Mouse (Mus musculus) embryo, embryonic 9.5 days (tissue): ENCODE measurements at regions not wholly inside any gene's neighbourhood (a gene's known extent, or its start where the extent isn't known, plus 50 kb on each side); places are given as distances from the start of the nearest gene placed in this dataset.
"Not testable (repeated sequence)": the region's sequence is repeated elsewhere in the genome, so short reads cannot be mapped to it uniquely, and the experiment has no call there.

Experiments
- DNase-seq: peaks from one replicate; pipeline ENCODE4 v3.0.0-alpha.2; 2017; ENCODE audit errors: extremely low spot score

DNA sequence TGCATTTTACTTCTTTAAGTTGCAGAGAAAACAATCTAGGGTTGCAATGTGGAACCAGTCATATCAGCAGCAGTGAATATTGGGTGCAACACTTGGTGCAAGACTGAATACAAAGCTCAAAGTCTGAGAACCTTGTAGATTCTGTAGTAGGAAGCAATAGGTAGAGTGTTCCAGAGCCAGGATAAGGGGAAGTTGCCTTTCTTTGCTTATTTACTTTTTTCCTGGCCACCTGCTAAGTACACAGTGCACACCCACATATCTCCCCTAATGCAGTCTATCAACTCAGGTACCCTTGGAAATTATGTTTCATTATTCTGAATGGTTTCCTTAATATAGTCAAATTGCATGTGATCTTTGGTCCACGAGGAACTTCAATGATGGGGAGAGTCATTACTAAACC, 464.9 kb downstream of the Inhba start:
- DNase-seq: no peak

DNA sequence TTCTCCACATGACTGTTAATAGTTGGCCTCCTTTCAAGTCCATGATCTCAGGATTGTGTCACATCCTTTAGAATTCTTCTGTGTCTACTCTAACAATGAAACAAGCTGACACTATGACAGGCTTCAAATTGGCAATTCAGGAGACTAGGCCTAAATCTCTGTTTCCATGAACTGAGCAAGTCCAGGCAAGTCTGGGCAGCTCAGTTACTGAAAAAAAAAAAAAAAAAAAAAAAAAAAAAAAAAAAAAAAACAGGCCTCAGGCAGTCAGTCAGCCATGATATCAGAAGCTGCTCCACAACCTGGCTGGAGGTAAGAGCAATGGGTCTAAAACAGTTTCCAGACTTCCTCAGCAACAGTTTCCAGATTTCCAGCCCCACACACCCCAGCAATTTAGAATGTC, 475.6 kb downstream of the Inhba start:
- DNase-seq: no peak

DNA sequence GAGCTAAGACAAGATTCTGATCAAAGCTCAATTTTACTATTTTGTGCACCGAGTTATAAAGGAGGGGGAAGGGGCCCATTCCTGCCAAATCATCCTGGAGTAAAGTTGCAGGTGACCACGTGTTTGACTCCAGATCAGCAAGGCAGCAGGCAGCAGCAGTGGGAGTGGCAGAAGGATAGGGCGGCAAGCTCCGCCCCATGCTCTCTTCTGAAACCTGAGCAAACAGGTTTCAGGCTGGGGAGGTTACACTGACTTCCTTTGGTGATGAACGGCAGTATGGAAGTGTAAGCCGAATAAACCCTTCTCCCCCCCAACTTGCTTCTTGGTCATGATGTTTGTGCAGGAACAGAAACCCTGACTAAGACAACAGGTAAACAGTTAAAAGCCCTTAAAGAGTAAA, 479.0 kb downstream of the Inhba start:
- not testable (repeated sequence) for DNase-seq

DNA sequence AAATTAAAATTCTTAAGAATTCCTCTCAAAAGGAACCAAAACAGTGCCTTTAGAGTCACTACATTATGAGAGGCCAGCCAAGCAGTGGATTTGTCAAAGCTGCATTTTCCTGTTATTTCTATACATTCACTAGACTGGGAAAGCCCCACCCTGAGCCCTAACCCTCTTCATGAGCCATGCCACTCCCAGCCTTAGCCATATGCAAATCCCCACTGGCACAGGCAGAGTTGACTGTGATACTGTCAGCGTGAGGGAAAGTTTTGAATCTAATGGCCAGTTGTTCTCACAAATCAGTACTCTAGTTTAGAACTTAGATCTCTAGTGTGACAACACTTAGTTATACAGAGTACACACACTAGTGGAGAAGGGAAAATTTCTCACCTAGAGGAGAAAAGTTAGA, 486.4 kb downstream of the Inhba start:
- DNase-seq: no peak

DNA sequence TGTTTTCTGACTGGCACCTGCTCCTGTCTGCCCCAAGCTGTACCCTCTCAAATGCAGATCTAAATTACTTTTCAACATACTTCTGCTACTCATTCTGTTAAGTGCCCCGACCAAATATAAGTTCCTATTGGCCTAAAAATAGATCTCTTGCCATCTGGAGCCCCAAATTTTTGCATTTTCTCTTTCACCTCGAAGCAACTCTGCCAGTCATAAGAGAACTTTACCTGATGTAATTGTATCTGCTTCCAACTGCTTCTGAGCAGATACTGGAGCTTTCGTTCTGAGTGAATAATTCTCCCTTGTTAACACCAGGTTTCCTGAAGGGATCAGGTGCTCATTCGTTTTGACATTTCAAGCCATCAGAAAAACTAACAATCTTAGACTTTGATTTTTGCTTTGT, 501.2 kb downstream of the Inhba start:
- DNase-seq: no peak

DNA sequence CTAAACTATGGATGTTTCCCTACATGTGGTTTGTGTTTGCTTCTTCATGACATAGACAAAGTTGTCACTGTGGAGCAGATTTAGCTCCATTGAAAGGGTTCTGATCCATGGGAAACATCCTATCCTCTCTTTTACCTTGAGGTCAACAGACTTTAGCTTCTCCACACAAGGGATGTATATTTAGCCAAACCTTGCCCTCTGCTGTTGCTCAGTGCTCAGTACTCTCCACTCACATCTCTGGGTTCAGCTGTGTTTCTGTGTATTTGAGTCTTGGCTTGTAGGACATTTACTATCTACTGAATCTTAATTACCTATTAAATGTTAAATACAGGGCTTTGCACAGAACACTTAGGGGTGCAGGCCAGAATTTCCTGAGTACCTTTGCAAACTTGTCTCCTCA, 503.5 kb downstream of the Inhba start:
- no peak for DNase-seq

DNA sequence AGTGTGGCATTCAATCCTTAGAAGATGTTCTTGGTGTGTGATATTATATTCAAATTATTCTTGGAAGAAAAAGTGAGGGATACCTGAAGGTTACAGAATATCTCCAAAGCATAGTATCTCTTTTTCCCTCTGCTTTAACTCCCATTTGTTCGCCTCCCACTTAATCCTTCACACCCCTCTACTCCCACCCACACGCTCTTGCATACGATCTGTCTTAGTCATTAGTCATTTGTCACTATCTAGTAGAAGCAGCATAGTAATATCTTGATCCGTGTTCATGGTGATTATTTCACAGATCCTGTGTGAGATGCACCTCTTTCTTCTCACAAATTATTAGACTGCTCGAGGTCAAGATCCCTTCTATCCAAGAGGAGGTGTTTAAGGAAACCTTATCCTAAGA, 517.4 kb downstream of the Inhba start:
- DNase-seq: no peak

DNA sequence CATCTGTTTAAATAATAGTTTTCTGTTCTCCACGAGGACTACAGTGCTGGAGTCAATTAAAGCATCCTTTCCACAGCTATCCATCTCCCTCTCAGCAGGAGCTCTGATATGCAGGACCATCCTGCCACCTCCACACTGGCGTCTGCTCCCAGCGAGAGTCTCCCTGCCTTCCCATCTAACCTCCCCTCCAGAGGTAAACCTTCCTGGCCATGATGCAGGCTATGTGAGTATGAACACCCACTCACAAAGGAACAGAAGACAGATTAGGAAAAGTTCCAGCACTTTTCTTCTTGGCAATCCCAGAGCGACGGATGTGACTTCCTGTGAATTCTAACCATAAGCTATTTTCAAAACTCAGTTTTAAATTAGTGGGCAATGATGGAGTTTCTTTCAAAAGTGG, 532.1 kb downstream of the Inhba start:
- DNase-seq: no peak

DNA sequence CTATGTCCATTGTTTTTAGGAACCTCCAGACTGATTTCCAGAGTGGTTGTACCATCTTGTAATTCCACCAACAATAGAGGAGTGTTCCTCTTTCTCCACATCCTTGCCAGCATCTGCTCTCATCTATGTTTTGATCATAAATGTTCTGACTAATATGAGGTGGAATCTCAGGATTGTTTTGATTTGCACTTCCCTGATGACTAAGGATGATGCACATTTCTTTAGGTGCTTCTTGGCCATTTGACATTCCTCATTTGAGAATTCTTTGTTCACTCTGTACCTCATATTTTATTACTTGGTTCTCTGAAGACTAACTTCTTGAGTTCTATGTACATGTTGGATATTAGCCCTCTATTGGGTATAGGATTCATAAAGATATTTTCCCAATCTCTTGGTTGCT, 538.4 kb downstream of the Inhba start:
- DNase-seq: no peak

DNA sequence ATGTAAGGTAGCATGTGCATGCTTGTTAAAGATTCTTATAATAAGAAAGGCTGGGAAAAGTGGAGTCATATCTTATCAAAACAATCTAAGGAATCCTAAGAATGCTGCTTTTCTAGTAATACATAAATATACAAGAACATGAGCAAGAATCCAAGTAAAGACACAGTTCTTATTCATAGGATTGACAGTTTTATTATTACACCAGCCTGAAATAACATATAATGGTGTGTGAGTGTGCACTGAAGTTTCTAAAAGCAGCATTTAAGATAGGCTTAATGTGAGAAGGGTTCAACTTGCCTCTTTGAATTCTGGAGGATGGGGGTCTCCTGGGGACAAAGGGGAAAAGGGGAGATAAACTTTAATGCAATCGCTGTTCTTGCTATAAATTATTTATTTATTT, 553.3 kb downstream of the Inhba start:
- no peak for DNase-seq

DNA sequence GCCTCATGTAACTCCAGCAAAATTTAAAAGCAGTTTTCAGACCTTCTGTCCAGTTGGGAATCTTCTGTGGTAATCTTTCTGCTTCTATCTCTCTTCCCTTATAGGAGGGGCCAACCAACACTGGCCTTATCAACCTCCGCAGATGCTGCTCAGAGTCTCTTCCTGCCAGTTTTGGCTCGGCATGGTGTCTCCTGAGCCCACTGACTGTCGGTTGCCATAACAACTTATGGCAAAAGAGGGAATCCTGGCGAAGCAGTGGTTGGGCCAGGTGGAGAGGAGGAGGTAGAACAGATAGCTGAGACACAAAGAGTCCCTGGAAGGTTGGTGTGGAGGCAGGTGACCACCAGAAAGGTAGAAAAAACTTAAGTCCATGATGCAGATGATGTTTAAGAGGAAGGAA, 562.4 kb downstream of the Inhba start:
- no peak for DNase-seq

DNA sequence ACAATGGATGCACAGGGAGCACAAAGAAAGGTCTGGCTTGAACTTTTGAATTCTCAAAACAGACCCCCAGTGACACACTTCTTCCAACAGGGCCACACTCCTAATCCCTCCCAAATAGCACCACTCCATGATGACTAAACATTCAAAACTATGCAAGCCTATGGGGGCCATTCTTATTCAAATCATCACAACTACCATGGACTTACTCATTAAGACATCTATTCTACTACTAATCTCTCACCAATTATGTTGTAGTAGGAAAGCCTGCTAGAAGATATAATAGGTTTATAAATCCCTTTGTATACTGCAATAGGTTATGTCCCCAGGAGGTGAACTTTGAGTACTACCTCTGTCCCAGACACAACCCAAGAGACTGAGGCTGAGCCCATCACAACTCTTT, 574.6 kb downstream of the Inhba start:
- no peak for DNase-seq

DNA sequence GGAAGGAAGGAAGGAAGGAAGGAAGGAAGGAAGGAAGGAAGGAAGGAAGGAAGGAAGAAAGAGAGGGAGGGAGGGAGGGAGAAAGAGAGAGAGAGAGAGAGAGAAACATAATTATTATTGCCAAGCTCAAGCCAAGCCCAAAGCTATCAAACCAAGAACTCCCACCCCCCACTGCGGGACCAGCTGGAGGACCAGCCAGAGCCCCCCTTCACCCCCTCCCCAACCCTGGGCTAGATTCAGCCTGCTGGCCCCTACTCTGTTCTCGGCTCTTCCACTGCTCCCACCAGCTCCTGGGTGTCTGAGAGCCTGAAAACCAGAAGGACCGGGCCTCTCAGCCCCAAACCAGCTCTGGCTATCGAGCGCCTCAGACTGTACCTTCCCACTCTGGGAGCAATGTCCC, 608.1 kb downstream of the Inhba start:
- no peak for DNase-seq

DNA sequence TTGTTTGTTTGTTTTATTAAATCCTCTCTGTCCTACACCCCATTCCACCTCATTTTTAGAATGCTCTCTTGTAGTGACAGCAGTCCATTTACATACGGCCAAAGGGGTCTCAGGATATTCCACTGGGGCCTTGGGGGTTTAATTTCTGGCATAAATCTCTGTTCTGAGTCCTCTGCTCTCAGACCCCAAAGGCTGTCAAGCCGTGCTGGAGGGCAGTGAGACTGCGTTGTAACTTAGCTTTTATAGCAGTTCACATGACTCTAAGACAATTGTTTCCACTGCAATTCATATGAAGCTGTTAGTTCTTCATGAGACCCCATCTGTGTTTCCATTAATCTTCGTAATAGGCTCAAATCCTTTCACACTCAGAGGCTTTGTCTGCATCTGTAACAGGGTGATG, 614.9 kb downstream of the Inhba start:
- DNase-seq: no peak

DNA sequence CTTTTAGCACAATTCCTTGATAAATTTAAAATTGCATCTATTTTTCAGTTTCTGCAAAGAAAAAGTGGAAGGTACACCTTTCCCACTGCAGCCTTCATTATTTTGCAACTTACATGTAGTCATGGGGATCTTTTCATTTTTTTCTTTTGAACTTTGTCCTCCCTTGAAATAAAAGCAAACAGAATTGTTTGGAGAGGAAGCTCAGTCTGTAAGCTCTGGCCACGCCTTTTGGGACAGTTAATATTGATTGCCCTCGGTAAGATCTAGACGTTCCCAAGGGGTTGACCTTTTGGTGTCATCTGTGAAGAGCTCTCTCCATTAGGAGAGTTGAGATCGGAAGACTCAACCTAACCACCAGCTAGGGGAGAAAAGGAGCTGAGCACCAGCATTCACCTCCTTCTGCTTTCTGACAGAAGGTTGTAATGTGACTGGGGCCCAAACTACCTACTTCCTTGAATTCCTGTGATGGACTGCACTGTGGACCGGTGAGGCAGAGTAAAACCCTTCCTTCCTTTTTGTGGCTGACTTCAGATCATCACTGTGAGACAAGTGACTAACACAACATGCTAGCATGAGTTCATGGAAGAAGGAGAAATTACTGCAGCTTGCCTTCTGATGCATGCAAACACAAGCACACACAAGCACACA, 621.9 kb downstream of the Inhba start:
- no peak for DNase-seq

DNA sequence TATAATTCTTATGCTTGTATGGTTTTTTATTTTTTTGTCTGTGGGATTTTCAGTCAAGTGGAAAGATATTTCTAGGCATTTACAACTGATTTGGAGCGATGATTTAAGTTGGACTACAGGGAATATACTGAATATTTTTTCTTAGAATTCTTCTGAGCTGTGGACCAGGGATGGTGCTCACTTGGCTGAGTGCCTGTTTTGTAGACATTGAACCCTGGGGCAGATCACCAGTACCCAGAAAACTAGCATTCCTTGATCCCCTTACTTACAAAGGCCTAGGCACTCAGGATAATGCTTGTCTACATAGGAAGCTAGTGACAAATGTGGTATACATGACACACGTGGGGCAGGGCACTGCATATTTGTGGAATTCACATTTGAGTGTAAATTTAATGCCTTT, 624.6 kb downstream of the Inhba start:
- DNase-seq: no peak

DNA sequence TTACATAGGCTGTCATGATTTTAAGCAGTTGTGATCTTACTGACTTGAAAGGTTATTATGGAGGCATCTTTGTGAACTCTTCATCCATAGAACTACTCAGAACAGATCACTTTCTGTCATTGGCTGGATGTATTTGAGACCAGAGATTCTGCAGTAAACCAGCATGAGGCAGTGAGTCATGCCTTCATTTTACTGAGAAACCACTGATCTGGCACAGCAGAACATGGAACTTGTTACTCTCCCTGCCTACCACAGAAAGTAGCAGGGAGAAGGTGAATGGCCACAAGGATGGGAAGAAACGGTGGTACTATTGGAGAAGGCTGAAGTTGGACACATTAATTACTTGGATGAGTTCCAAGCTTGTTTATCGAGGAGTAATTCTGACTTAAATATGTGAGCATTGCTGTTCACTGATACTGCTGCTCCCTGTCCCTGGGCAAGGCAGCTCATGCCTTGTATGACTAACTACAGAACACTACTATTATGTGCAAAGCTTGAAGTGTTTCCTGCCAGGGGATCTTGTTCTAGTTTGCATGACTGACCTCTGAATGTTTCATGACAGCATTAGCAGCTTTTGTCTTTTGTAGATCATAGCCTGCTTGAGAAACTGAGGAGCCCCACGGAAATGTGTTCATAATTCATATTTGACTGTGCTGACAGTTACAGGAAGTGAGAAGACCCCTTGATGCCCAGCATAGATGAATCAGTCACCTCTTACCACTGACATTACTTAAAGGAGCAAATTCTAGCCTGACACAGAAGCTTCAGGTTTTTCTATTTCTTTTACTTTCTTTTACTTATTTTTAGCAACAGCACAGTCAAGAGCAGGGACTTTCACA, 630.2 kb downstream of the Inhba start:
- DNase-seq: no peak

DNA sequence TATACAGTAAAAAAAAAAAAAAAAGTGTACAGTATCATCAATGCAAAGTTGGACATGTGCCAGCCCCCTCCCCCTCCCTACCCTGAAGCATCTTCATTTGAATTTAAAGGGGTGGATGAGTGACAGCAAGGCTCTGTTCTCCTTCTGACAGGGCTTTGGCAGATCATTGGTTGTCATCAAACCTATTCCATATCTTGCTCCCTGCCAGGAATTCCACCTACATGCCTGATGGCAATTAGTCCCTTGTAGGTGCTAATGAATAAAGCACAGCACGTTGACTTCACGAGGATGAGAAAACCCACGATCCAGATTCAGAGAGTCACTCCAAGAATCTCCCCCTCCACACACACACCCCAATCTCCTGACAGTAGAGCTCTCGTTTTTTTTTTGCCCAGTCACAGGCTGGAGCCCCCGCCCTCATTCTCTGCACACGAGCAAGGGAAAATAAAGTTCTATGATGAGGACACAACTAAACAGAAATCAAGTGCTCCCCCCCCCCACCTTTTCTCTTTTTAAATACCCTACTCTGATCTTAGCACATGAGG, 630.9 kb downstream of the Inhba start:
- no peak for DNase-seq

DNA sequence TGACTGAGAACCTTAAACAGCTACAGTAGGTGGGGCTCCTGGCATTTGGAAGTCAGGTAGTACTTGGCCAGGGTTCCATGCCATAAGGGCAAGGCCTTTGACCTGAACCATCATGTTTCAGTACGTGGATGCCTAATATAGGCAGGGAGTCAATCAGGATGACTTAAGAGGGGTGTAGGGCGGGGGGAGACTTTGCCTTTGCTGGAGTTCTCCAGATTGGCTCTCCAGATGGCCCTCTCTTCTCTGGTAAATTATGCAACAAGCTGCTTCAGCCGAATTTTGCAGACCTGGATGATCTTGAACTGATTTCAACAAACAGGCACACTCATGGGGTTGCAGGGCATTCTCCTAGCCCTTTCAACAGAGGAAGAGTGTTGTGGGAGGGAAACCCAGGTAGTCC, 633.7 kb downstream of the Inhba start:
- no peak for DNase-seq

DNA sequence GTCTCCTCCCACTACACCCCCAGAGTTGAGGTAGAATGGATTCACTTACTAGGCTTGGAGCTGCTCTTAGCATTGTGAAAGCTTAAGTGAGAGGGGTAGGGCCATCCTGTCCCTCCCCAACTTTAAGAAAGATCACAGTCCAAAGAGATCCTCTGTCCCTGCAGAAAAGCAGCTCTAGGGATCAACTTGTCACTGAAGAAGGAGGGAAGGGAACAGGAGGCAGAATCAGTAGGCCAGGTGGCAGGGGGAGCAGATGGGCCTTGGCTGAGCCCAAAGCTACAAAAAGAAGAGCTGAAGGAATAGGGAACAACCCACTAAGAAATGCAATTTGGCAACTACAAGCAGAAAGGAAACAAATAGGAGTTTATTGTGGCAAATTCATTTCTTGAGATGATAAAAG, 634.4 kb downstream of the Inhba start:
- DNase-seq: no peak

DNA sequence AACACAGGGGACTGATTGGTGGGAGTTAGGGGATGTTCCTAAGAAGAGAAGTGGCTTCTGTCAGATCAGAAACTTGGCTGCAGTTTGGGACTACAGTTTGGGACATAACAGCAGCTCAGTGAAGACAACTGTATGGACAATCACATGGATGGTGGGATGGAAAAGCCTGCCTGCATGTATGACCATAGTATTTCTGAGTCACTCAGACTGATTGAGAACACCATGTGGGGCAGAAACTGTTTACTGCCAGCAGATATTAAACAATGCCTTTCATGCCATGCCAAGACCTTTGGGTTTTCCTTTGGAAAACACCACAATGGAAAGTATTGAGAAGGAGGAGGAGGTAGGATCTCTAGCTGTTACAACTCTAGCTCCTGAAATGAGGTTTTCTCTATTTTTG, 635.0 kb downstream of the Inhba start:
- no peak for DNase-seq

DNA sequence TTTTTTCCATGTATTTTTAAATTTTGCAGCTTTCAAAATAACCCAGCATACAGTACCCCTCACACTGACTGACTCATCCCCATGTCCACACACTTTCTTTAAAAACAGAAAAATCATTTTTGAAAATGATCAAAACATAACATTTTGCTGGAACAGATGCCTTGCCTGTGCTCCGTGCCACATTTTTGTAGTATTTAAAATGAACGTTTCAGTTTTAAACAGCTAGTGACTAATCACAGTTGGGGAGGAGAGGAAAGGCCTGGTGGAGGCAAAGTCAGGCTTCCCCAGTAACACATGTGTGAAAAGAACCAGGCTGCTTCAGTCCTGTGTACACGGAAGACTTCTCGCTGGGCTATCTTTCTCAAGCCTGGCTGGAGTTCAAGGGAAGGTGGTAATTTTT, 644.5 kb downstream of the Inhba start:
- no peak for DNase-seq

DNA sequence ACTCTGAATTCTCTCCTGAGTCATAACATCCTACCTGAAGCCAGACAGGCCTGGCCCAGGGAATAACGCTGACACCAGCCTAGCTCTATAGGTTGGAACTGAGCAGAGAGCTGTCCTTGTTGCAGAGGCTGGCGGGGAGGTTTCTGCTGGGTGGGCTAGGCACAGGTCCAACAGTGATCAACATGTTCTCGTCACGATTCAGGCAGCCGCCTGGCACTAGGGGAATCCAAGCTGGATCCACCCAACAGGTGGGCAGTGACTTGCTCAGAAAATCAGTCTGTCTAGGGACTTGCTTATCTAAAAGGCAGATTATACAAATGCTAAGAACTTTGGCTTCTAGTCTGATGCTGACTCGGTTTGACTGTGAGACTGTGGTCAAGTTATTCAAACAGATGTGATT, 648.2 kb downstream of the Inhba start:
- no peak for DNase-seq
